Mouse (Mus musculus) midbrain, embryonic 16.5 days (tissue): ENCODE results near the gene Cables2. TPM values are rescaled to one million over a fixed set of nuclear protein-coding genes. Genes with fewer than 3 reads are reported as not detected.

ENCODE experiments used
- ATAC-seq: fragments of 200-750 bp; cut with Nextera tagmentation; 2 replicates; pipeline ENCODE4 v1.8.0; 2017; ENCODE audit warnings: moderate TSS enrichment
- H3K27ac ChIP-seq: fragments of 300-500 bp; sonication (generic); 2 replicates; pipeline ENCODE4 v1.5.1; 2014; ENCODE audit warnings: mild to moderate bottlenecking, low read length, mixed read lengths
- H3K27me3 ChIP-seq: fragments of 300-500 bp; sonication (generic); 2 replicates; pipeline ENCODE4 v1.6.1; 2014; ENCODE audit warnings: low read depth, low read length, mixed read lengths; ENCODE audit not compliant: control insufficient read depth, insufficient read depth
- H3K36me3 ChIP-seq: fragments of 300-500 bp; sonication (generic); 2 replicates; pipeline ENCODE4 v1.6.1; 2014; ENCODE audit warnings: mild to moderate bottlenecking, low read length, moderate library complexity, mixed read lengths; ENCODE audit not compliant: control insufficient read depth, insufficient read depth
- H3K4me1 ChIP-seq: fragments of 300-500 bp; sonication (generic); 2 replicates; pipeline ENCODE4 v1.6.1; 2014; ENCODE audit warnings: mild to moderate bottlenecking, low read length, mixed read lengths; ENCODE audit not compliant: control insufficient read depth, insufficient read depth
- H3K4me2 ChIP-seq: fragments of 300-500 bp; sonication (generic); 2 replicates; pipeline ENCODE4 v1.6.1; 2014; ENCODE audit warnings: mild to moderate bottlenecking, low read length, mixed read lengths
- H3K4me3 ChIP-seq: fragments of 300-500 bp; sonication (generic); 2 replicates; pipeline ENCODE4 v1.5.1; 2014; ENCODE audit warnings: low read depth, mild to moderate bottlenecking, low read length, moderate library complexity, mixed read lengths
- H3K9ac ChIP-seq: fragments of 300-500 bp; sonication (generic); 2 replicates; pipeline ENCODE4 v1.6.1; 2014; ENCODE audit warnings: low read depth, low read length, mixed read lengths
- H3K9me3 ChIP-seq: fragments of 300-500 bp; sonication (generic); replicated peaks from 2 replicates; pipeline ENCODE4 v1.6.1; 2014; ENCODE audit warnings: mild to moderate bottlenecking, low read length, mixed read lengths; ENCODE audit not compliant: control insufficient read depth, poor library complexity, severe bottlenecking
- WGBS: fragments of 180-500 bp; shearing (Covaris S2); extraction: QIAGEN DNeasy Blood & Tissue Kit; methylation state at CpG from one replicate; pipeline ENCODE4 v1.1.7; 2014; 5-methylcytosine and 5-hydroxymethylcytosine counted together
- polyA plus RNA-seq: library from polyadenylated mRNA; unstranded; fragments of >200 nt; fragmentation: Nextera tagmentation; extraction: Ambion mirVana; gene quantifications from 2 replicates; pipeline ENCODE4 v1.2.1, GENCODE M21; 2015

Gene Cables2
- polyA plus RNA-seq, 1 experiment from 2014 or later, result 24.2 TPM

DNA sequence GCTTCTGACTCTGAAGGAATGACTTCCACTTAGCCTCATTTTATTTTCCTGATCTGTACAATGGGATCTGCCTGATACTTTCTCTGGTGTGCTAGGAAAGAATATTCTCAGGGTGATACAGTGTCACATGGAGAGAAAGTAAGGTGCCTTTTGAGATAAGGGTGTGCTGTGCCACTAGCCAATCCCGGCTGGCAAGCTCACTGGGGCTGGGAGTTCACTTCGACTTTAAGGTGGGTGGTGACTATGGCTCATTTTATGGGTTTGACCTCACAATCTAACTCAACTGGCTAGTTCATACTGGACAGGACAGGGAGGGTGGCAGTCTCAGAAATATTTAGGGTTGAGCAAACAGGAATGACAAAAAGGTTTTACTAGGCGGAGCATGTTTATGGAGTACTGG lies 36.4 kb downstream of the Cables2 start:
- Histone ChIP-seq H3K9ac (no peak overlapping the region), H3K27me3 (no peaks in the 10 kb centered on the region), H3K27ac (no peak overlapping the region), H3K4me1 (no peaks in the 10 kb centered on the region), H3K4me2 (no peak overlapping the region), H3K4me3 (no peak overlapping the region), H3K36me3 (no peaks in the 10 kb centered on the region), H3K9me3 (no peaks in the 10 kb centered on the region)
- WGBS, result 84% methylated on average over 3 of the region's 3 CpGs
- no peak for ATAC-seq

DNA sequence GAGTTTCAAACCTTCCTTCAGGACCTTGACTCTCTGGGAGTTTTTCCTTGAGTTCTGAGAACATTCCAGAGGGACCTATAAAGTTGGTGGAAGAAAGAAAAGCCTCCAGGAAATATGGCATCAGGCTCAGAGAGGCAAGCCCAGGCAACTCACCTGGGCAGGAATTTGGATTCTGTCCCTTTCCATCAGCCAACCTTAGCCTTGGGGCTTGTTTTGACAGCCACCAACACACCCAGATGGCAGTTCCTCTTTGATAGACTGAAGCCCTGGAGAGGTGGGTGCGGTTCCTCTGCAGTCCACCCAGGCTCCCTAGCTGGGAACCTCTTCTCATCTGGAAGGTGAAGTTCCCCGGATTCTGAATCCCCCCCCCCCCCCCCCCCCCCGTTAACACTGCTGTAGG lies 36.8 kb downstream of the Cables2 start:
- Histone ChIP-seq H3K4me1 (no peaks in the 10 kb centered on the region), H3K4me3 (no peak overlapping the region), H3K9me3 (no peaks in the 10 kb centered on the region), H3K27ac (no peak overlapping the region), H3K27me3 (no peaks in the 10 kb centered on the region), H3K36me3 (no peaks in the 10 kb centered on the region), H3K4me2 (no peak overlapping the region), H3K9ac (no peak overlapping the region)
- ATAC-seq, result no peak
- 93% methylated on average over 2 of the region's 3 CpGs for WGBS

DNA sequence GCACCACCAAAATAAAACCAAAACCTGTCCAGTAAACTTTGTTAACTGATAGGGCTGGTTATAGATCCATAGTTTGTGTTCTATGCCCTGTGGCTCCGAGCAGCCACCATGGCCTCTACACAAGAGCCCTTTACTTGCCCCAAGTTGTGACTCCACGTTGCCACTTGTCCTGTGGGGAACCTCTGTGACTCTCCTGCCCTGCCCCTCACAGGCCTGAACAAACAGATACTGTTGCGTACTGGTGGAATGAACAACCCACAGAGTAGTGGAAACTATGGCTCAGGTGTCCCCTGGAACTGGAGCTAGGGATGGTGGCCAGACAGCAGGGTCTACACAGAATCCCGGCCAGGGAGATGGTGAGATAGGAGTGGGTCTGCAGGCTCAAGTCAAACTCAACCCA lies 37.5 kb downstream of the Cables2 start:
- H3K27me3 ChIP-seq, result no peaks in the 10 kb centered on the region
- no peak for ATAC-seq
- H3K9ac ChIP-seq, result no peak overlapping the region
- WGBS, result 87% methylated on average over 4 of the region's 4 CpGs
- H3K9me3 ChIP-seq, result no peaks in the 10 kb centered on the region
- no peak overlapping the region for H3K4me3 ChIP-seq
- no peaks in the 10 kb centered on the region for H3K4me1 ChIP-seq
- H3K27ac ChIP-seq, result no peak overlapping the region
- H3K36me3 ChIP-seq, result no peaks in the 10 kb centered on the region
- H3K4me2 ChIP-seq, result no peak overlapping the region

DNA sequence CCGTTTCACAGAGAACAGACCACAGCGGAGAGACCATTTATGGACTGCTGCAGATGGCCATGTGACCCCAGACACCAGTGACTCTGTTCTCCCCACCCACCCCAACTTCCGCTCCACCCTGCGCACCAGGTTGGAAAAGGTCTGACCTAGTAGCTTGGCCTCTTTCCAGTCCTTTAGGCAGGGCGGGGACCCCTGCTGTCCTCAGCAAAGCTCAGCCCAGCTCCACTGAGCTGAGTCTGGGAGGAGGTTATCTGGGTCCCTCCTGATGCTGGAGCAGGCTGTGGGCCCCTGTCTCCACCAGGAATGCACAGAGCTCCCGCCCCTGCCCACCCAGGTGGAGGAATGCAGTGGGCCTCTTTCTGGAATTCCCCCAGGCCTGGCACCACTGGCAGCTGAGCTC lies 38.3 kb downstream of the Cables2 start:
- Histone ChIP-seq H3K36me3 (no peaks in the 10 kb centered on the region), H3K4me2 (no peak overlapping the region), H3K27me3 (no peaks in the 10 kb centered on the region), H3K9ac (no peak overlapping the region), H3K9me3 (no peaks in the 10 kb centered on the region), H3K4me1 (no peaks in the 10 kb centered on the region), H3K4me3 (no peak overlapping the region), H3K27ac (no peak overlapping the region)
- ATAC-seq, result no peak
- WGBS, result 62% methylated on average over 6 of the region's 6 CpGs

DNA sequence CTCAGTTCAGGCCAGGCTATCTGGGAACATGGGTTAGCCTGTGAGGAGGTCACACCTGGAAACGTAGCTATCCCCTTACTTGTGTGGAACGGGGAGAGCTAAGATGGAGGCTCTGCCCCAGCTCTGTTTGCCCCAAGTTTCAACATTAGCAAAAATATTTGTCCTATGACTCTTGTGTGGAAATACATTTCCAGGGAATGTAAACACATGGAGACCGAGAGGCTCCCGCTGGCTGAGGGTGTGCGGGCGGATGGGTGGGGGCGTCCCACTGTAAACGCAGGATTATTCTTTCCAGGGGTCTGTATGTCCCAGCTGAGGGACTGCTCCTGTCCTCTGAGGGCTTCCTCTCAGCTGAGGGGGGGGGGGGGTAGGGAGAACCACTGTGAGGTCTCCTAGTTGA lies 38.9 kb downstream of the Cables2 start:
- WGBS, result 96% methylated on average over 8 of the region's 8 CpGs
- no peaks in the 10 kb centered on the region for H3K9me3 ChIP-seq
- no peak overlapping the region for H3K4me3 ChIP-seq
- no peak overlapping the region for H3K9ac ChIP-seq
- H3K36me3 ChIP-seq, result no peaks in the 10 kb centered on the region
- H3K4me1 ChIP-seq, result no peaks in the 10 kb centered on the region
- ATAC-seq, result no peak
- H3K27ac ChIP-seq, result no peak overlapping the region
- no peak overlapping the region for H3K4me2 ChIP-seq
- H3K27me3 ChIP-seq, result no peaks in the 10 kb centered on the region

DNA sequence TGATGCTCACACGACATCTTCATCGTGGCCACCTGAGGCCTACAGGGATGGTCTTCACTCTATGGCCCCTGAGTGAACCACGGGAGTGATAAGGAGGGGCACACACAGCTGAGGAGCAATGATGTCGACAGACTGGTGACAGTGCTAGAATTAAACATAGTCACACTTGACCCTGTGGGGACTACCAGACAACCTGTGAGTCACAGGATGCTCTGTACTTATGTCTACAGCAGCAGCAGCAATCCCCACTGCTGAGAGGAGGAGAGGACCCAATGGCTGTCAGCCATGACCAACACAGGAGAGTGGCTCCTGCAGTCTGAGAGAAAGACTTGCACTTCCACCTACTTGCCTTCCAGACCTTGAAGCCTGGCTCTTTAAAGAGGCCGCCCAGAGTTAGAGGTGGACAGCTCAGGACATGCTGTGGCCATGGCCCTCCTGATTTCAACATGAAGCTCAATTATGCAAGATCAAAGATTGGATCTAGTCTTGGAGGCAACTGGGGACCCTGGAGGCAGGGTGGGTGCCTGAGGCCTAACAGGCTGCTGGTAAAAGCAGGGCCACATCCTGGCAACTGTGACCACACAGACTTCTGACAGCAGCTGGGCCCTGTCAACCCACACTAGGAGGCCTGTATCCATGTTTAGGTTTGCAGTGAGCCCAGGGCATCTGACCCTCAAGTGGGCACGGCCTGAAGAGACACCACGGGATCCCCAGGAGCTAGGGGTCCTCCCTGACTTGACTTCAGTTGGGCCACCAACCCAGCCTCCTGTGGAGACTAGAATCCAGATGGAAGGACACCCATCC lies 40.0 kb downstream of the Cables2 start:
- H3K4me2 ChIP-seq, result no peak overlapping the region
- no peak for ATAC-seq
- H3K27me3 ChIP-seq, result no peaks in the 10 kb centered on the region
- H3K36me3 ChIP-seq, result no peaks in the 10 kb centered on the region
- H3K4me1 ChIP-seq, result no peaks in the 10 kb centered on the region
- H3K4me3 ChIP-seq, result no peak overlapping the region
- 86% methylated on average over 7 of the region's 7 CpGs for WGBS
- no peaks in the 10 kb centered on the region for H3K9me3 ChIP-seq
- no peak overlapping the region for H3K27ac ChIP-seq
- H3K9ac ChIP-seq, result no peak overlapping the region

DNA sequence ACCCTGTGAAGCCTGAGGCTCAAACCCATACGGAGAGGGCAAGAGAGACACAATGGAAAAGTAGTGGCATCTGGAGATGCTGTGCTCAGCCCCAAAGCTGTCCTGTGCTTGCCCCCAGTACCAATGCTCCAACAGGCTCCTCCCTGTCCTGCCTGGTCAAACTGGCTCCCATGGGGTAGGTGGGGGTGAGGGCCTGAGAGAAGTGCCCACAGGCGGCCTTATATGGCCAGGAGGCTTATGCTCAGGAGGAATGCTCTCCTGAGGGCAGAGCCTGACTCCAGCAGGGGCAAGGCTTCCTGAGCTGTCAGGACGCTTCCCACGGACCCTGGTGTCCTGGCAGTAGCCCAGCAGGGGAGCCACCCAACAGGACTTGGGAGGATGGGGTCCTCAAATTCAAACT lies 42.8 kb downstream of the Cables2 start:
- H3K9ac ChIP-seq, result no peak overlapping the region
- peaks cover 15% of the 10 kb centered on the region for H3K4me1 ChIP-seq
- H3K9me3 ChIP-seq, result no peaks in the 10 kb centered on the region
- H3K4me2 ChIP-seq, result no peak overlapping the region
- H3K4me3 ChIP-seq, result no peak overlapping the region
- no peak for ATAC-seq
- no peaks in the 10 kb centered on the region for H3K36me3 ChIP-seq
- H3K27me3 ChIP-seq, result peaks cover 17% of the 10 kb centered on the region
- H3K27ac ChIP-seq, result no peak overlapping the region
- 66% methylated on average over 4 of the region's 4 CpGs for WGBS

DNA sequence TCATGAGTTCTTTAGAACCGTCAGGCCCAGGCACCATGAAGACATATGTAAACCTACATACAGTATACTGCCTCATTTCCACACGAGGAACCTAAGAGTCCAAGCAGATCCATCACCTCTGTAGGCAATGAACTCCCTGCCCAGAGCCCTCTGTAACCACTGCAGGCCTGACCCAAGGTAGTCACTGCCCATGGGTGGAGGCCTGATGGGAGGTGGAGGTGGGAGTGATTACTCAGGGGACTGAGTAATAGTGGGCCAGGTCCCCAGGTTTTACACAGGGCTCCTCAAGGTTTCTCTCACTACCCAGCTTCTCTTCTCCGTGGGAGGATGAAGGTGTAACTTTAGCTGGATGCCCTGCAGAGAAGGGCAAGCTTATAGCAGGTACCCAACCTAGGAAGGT lies 44.2 kb downstream of the Cables2 start:
- no peak for ATAC-seq
- H3K4me2 ChIP-seq, result no peak overlapping the region
- 75% methylated on average over 3 of the region's 3 CpGs for WGBS
- peaks cover 18% of the 10 kb centered on the region for H3K4me1 ChIP-seq
- no peaks in the 10 kb centered on the region for H3K36me3 ChIP-seq
- H3K4me3 ChIP-seq, result no peak overlapping the region
- peaks cover 27% of the 10 kb centered on the region for H3K27me3 ChIP-seq
- no peak overlapping the region for H3K9ac ChIP-seq
- no peak overlapping the region for H3K27ac ChIP-seq
- H3K9me3 ChIP-seq, result no peaks in the 10 kb centered on the region

DNA sequence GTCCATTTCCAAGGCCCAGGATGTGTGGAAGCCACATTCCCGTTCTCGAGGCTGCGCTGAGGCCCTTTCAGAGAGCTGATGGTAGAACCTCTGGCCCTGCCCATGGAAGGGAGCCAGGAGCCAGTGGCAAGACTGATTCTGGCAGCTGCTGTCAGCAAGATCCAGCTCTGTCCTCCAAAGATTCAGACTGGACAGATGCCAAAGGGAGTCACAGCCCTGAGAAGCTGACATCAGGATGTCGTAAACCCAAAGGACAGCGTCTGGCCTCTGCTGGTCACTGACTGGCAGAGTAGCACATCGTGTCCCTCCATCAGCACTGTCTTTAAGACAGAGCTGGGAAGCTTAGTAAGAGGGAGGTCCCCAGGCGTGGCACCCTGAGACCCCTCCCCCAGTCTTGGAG lies 44.7 kb downstream of the Cables2 start:
- H3K27ac ChIP-seq, result no peak overlapping the region
- peaks cover 27% of the 10 kb centered on the region for H3K27me3 ChIP-seq
- WGBS, result 79% methylated on average over 7 of the region's 7 CpGs
- H3K4me1 ChIP-seq, result peaks cover 18% of the 10 kb centered on the region
- H3K36me3 ChIP-seq, result no peaks in the 10 kb centered on the region
- H3K4me2 ChIP-seq, result no peak overlapping the region
- no peaks in the 10 kb centered on the region for H3K9me3 ChIP-seq
- no peak for ATAC-seq
- no peak overlapping the region for H3K9ac ChIP-seq
- no peak overlapping the region for H3K4me3 ChIP-seq
